21 mouse cellular contexts compared by ENCODE assay signal in the genomic region with DNA sequence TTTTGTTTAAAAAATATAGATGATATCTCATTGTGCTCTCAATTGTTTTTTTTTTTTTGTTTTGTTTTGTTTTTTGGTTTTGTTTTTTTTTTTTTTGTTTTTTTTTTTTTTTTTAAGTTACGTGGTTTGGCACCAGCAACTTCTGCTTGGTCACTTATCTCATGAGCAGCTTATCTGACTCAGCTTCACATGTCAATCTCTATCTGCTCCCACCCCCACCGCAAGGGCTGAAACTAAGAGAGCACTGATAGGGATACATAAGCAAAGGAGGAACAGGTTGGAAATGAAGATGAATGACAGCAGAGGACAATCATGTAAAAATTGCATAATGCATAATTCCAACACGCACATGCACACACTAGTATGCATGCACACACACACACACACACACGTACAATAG. TPM values are rescaled to one million over a fixed set of nuclear protein-coding genes. Genes with fewer than 3 reads are reported as not detected.
DNase-seq lines count a peak whose midpoint lies in the region; ATAC-seq lines count a peak whose summit lies in the region.
"Had no signal": no experiment of that assay in that cellular context is flagged by ENCODE, and none has a peak within 500 bp of the region (broad histone marks: within the 10 kb centered on the region; RNA-seq: fewer than 3 reads in every experiment).

No protein-coding gene starts in this region.

- 0 out of 2 replicates have a peak, but pooled peaks have one; percentile 3 for ATAC-seq in granulocyte monocyte progenitor cell, adult 5-6 weeks (replicated peaks; ENCODE audit: poor library complexity, severe bottlenecking)
- 0 out of 2 replicates have a peak, but pooled peaks have one; percentile 27 for ATAC-seq in megakaryocyte progenitor cell, adult 5-6 weeks (replicated peaks; ENCODE audit: poor library complexity)
- ATAC-seq: activated CD4-positive, CD25-positive, alpha-beta regulatory T cell, adult 4 months; forebrain, embryonic 14.5 days; forebrain, embryonic 16.5 days; Patski had no signal

- DNase-seq in 3T3-L1 (ENCODE audit: low read depth, low spot score), result peak; percentile 51
- DNase-seq in CD4-positive helper T cell, adult 2 months (ENCODE audit: low read depth, low spot score), result peak; percentile 24
- DNase-seq in lung, adult 18-20 months, result no peak
- no peak for DNase-seq in natural killer cell, adult 2 months (ENCODE audit: low spot score in 2 of 2)
- DNase-seq in left cerebral cortex, postnatal 14 days (ENCODE audit: low spot score in 2 of 2), result no peak
- no peak for DNase-seq in gastrocnemius, postnatal 14 days
- DNase-seq: adrenal gland, postnatal 10 days; adrenal gland, postnatal 25 days; B cell, adult 2 months; cerebellum, adult 11 months; cerebellum, adult 18-20 months; cerebellum, adult 8-10 months; cerebellum, adult 9-11 months; cerebellum, postnatal 14 days; cerebellum, postnatal 36 days had no signal

- intact Hi-C loops in left cerebral cortex, postnatal 14 days (cut with DNase I), result no loop called here
- intact Hi-C loops in gastrocnemius, postnatal 14 days (cut with DNase I; ENCODE audit: low total_unique reads), result no loop called here

RNA-seq across cellular contexts. Expression of gene Ahr, which starts 41.3 kb away (rescaled TPM):
- 2.5 and 3.8 TPM in 2 replicates for total RNA-seq in granulocyte monocyte progenitor cell, adult 5-6 weeks (2014; fragmentation: Nextera tagmentation)
- total RNA-seq in granulocyte monocyte progenitor cell, adult 5-6 weeks (2017), result 1.3 and 1.5 TPM in 2 replicates
- total RNA-seq in megakaryocyte progenitor cell, adult 5-6 weeks (2015), result 2.6 and 3.4 TPM in 2 replicates
- total RNA-seq in megakaryocyte progenitor cell, adult 5-6 weeks (2017), result 1.2 and 1.9 TPM in 2 replicates
- total RNA-seq in left cerebral cortex, postnatal 14 days (2021), result 10 to 100 TPM; 10.7 TPM
- 1 to 10 TPM; 2.1 to 3.2 TPM for total RNA-seq in gastrocnemius, postnatal 14 days (2021)

Comparison
In these comparisons a context has a peak if more than half of its experiments do, and no peak if none do; other contexts are left out.
1. DNase-seq: peak in 3T3-L1 (single experiment) and CD4-positive helper T cell, adult 2 months (single experiment); none in lung, adult 18-20 months (0 of 2), natural killer cell, adult 2 months (0 of 2), left cerebral cortex, postnatal 14 days (0 of 2) and gastrocnemius, postnatal 14 days (single experiment).